Mouse (Mus musculus) erythroblast, embryonic 14.5 days (primary cell): ENCODE results near the gene Pskh1. TPM values are rescaled to one million over a fixed set of nuclear protein-coding genes. Genes with fewer than 3 reads are reported as not detected.

Experiments
- H3K27me3 ChIP-seq: 2 replicates; pipeline ENCODE4 v1.6.1; 2012; ENCODE audit warnings: inconsistent platforms; ENCODE audit not compliant: control insufficient read depth
- H3K36me3 ChIP-seq: 2 replicates; pipeline ENCODE4 v1.6.1; 2012; ENCODE audit warnings: mild to moderate bottlenecking, inconsistent platforms; ENCODE audit not compliant: control insufficient read depth
- H3K4me1 ChIP-seq: 2 replicates; pipeline ENCODE4 v1.6.1; 2012; ENCODE audit warnings: inconsistent platforms; ENCODE audit not compliant: control insufficient read depth
- H3K4me3 ChIP-seq: replicated peaks from 2 replicates; pipeline ENCODE3; 2012; ENCODE audit warnings: moderate library complexity, mild to moderate bottlenecking, inconsistent platforms
- H3K9me3 ChIP-seq: 2 replicates; pipeline ENCODE4 v1.6.1; 2012; ENCODE audit warnings: low read length, inconsistent platforms, mixed read lengths; ENCODE audit not compliant: control insufficient read depth
- GATA1 ChIP-seq: IDR thresholded peaks from 2 replicates; pipeline ENCODE4 v1.6.1; 2012; ENCODE audit warnings: low read length, inconsistent platforms, mixed read lengths
- TAL1 ChIP-seq: IDR thresholded peaks from 3 replicates; pipeline ENCODE4 v1.6.1; 2012; ENCODE audit warnings: low read length, inconsistent platforms, mixed read lengths
- polyA plus RNA-seq: library from polyadenylated mRNA; stranded (reverse); fragments of >175 nt; gene quantifications from 2 replicates; pipeline ENCODE4 v1.2.3, GENCODE M21; 2012

The Pskh1 gene
- polyA plus RNA-seq, 1 experiment = 0.79 TPM

GRCm38 (mm10) chr8:105889756-105890465 is 10.3 kb upstream of the Pskh1 start:
- H3K4me3 ChIP-seq = no peak overlapping the region
- no peaks in the 10 kb centered on the region for H3K27me3 ChIP-seq
- peaks cover 5% of the 10 kb centered on the region for H3K4me1 ChIP-seq
- no peaks in the 10 kb centered on the region for H3K9me3 ChIP-seq
- no peak for TF ChIP-seq GATA1
- TF ChIP-seq TAL1 = no peak
- H3K36me3 ChIP-seq = peaks cover 99% of the 10 kb centered on the region

DNA sequence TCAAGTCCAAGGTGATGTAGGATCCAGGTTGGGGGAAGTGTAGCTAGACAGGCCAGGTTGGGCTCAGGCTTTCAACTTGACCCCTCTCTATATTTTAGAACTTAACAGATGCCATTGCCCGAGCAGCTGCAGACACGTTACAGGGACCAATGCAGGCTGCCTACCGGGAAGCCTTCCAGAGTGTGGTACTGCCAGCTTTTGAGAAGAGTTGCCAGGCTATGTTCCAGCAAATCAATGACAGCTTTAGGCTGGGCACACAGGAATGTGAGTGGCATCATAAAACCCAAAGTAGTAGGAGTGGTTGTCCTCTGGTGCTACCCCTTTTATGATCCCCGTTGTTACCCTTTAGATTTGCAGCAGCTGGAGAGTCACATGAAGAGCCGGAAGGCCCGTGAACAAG is 9.4 kb upstream of the Pskh1 start:
- H3K36me3 ChIP-seq = peaks cover 95% of the 10 kb centered on the region
- H3K4me1 ChIP-seq = peaks cover 5% of the 10 kb centered on the region
- no peaks in the 10 kb centered on the region for H3K9me3 ChIP-seq

DNA sequence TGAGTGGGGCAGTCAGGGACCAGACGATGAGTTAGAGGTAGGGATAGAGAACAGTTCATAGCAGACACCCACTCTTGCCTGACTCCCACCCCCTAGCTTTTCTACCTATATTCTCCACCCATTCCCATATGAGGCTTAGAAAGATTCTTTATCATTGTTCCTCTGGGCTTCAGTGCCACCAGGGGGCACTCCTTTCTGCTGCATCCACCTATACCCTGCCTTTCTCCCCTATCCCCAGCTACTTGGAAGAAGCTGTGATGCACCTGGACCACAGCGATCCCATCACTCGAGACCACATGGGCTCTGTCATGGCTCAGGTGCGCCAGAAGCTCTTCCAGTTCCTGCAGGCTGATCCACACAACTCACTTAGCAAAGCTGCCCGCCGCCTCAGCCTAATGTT is 7.8 kb upstream of the Pskh1 start:
- H3K27me3 ChIP-seq = no peaks in the 10 kb centered on the region
- H3K9me3 ChIP-seq = no peaks in the 10 kb centered on the region
- H3K36me3 ChIP-seq = peaks cover 79% of the 10 kb centered on the region
- TF ChIP-seq GATA1 = no peak
- no peak for TF ChIP-seq TAL1
- no peak overlapping the region for H3K4me3 ChIP-seq
- H3K4me1 ChIP-seq = peaks cover 8% of the 10 kb centered on the region

More for the DNA sequence above, 9.4 kb upstream of the Pskh1 start:
- Histone ChIP-seq H3K4me3 (no peak overlapping the region), H3K27me3 (no peaks in the 10 kb centered on the region)
- no peak for TF ChIP-seq TAL1

DNA sequence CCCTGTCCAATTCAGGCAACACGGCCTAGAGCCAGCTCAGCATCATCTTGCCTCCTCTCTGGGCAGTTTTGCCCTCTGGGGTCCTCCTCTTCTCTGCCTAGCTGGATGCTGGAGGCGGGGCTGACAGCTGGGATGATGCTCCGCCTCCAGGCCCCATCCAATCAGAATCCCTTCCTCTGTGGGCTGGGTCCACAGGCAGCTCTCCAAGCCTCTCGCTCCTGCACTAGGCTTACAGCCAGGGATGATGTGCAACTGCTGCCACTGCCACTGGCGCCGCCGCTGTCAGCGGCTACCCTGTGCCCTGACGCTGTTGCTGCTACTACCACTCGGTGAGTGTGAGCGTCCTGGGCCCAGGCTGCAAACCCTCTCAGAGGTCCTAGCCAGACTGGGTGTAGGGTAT is 6.9 kb upstream of the Pskh1 start, which contains the start of gene Nrn1l:
TSS of gene Nrn1l (plus strand) at position 229 of the 400 bp plus-strand sequence.
- Histone ChIP-seq H3K4me1 (peaks cover 11% of the 10 kb centered on the region), H3K4me3 (no peak within 1 kb of the TSS), H3K9me3 (no peaks in the 10 kb centered on the region), H3K27me3 (no peaks in the 10 kb centered on the region), H3K36me3 (peaks cover 70% of the 10 kb centered on the region)
- no peak for TF ChIP-seq TAL1
- no peak for TF ChIP-seq GATA1

DNA sequence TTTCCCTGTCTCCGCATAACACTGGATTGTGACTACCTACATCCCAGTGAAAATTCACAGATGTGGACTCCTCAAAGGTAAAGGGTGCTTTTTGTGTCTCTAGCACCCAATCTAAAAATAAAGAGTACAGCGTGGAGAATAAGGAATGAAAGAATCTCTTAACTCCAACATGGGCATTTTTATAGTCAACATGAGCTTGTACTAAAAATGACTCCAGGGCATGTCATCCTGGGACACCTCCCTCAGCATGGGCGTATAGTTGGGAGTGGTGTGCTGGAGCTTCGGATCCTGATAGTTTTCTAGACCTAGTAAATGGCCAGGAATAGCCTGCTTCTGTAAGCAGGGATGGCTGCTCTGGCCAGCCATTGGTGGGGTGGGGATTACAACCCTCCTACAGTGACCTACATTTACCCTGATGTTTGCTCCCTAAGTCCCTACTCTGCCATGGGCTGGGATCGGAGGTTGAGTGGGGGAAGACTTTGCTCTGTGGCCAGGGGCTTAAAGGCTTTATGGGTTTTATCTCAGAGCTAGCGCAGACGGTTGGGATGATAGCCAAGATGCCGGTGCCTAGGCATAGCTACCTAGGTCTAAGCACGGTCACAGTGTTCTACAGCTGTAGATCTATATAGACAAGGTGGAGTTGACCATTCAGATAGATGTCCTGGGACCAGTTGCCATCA is 2.3 kb upstream of the Pskh1 start:
- TF ChIP-seq TAL1 (no peak), GATA1 (no peak)
- Histone ChIP-seq H3K36me3 (peaks cover 25% of the 10 kb centered on the region), H3K9me3 (no peaks in the 10 kb centered on the region), H3K4me1 (peaks cover 38% of the 10 kb centered on the region), H3K4me3 (no peak overlapping the region), H3K27me3 (no peaks in the 10 kb centered on the region)

DNA sequence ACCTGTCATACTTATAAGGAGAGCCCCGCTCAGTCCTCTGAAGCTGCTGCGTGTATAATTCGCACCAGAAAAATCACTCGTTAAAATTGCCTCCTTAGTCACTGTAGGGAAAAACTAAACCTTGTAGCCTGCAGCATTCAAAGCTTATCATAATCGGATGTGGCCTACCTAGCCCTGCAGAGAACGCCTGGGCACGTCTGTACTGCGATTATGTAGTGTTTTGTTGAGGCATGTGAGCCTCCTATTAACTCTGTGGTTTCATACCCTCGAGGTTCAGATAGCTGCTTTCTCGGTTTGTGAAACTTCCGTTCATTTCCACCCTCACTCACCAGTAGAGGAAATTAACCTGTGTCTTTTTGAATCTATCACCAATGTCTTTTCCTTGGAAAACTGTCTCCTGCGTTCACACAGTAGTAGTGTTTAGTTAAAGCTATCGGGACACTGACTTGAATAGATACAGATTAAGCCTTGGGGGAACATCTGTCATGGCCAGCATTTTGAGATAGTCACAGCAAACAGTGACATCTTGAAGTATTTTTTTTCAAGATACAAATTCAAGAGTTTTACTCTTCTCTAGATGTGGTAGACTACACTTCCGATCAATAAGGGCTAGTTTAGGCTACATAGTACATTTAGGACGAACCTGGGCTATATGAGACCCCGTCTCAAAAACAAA is 838 bp downstream of the Pskh1 start:
- Histone ChIP-seq H3K4me1 (peaks cover 31% of the 10 kb centered on the region), H3K9me3 (no peaks in the 10 kb centered on the region), H3K4me3 (peak overlapping the region; percentile 91), H3K36me3 (peaks cover 2% of the 10 kb centered on the region), H3K27me3 (no peaks in the 10 kb centered on the region)
- no peak for TF ChIP-seq TAL1
- TF ChIP-seq GATA1 = no peak

DNA sequence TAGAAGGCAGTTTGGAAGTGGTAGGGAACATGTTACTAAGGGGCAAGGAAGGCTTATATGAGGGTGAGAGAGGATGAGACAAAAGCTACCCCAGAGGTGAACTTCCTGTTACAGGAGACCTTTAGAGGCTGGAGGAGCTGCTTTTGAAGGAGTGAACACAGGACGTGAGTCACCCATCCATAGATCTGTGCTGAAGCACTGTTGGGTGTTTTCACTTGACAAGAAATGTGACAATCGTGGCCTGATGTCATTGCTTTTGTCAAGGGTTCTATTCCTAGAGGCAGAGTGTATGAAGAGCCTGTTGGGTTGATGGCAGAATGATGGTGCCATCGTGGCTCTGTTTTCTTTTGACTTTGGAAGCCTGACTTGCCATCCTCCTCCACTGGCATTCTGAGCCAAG is 19.1 kb downstream of the Pskh1 start:
- TF ChIP-seq GATA1 (no peak), TAL1 (no peak)
- H3K36me3 ChIP-seq = peaks cover 49% of the 10 kb centered on the region
- H3K4me3 ChIP-seq = no peak overlapping the region
- H3K27me3 ChIP-seq = no peaks in the 10 kb centered on the region
- no peaks in the 10 kb centered on the region for H3K9me3 ChIP-seq
- peaks cover 1% of the 10 kb centered on the region; the same call in 1 of the 2 replicates for H3K4me1 ChIP-seq

- peaks cover 29% of the 10 kb centered on the region for H3K36me3 ChIP-seq
- TF ChIP-seq TAL1 (no peak), GATA1 (no peak)
- H3K4me3 ChIP-seq = no peak overlapping the region
- H3K27me3 ChIP-seq = no peaks in the 10 kb centered on the region
- H3K4me1 ChIP-seq = peaks cover 14% of the 10 kb centered on the region
- no peaks in the 10 kb centered on the region for H3K9me3 ChIP-seq
Observed at GRCm38 (mm10) chr8:105925123-105925522, 24.9 kb downstream of the Pskh1 start.

DNA sequence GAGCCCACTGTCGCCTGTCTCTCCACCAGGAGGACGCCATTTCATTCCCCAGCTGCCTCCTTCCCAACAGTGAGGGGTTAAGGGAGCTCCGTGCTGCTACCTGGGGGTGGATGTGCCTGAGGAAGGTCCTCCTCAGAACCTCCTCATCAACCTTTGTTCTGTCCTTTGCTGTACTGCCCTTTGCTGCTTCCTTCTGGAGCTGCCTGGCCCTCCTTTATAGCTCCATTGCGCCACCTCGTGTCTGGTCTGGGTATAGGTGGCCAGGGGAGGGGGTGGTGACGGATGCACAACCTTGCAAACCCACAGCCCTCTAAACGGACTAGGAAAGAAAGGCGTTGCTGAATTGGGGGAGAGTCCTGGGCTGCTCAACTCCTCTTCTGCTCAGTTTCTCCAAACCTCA is 30.4 kb downstream of the Pskh1 start:
- H3K27me3 ChIP-seq = no peaks in the 10 kb centered on the region
- H3K9me3 ChIP-seq = no peaks in the 10 kb centered on the region
- no peak for TF ChIP-seq GATA1
- no peak for TF ChIP-seq TAL1

More for the DNA sequence above, 30.4 kb downstream of the Pskh1 start:
- Histone ChIP-seq H3K4me3 (no peak overlapping the region), H3K36me3 (peaks cover 45% of the 10 kb centered on the region), H3K4me1 (peaks cover 43% of the 10 kb centered on the region)
